Mouse (Mus musculus) MEL (cell line): ENCODE results near the gene Mboat2. TPM values are rescaled to one million over a fixed set of nuclear protein-coding genes. Genes with fewer than 3 reads are reported as not detected.

Experiments
- DNase-seq: peaks from one replicate; pipeline ENCODE4 v3.0.0; 2011; ENCODE audit warnings: low read depth, low spot score
- H3K27ac ChIP-seq: 2 replicates; pipeline ENCODE4 v1.5.1; 2012; ENCODE audit warnings: low read depth, mild to moderate bottlenecking, control low read depth, low read length, moderate library complexity; ENCODE audit not compliant: control insufficient read depth
- H3K27me3 ChIP-seq, 2 experiments: fragments of 150-350 bp in 1 of 2; sonication (generic) in 1 of 2; 2 replicates each; pipeline ENCODE4 v1.6.1; 2012; ENCODE audit warnings: low read length in 2 of 2, mild to moderate bottlenecking in 2 of 2, improper control_type of control experiment in 1 of 2, moderate library complexity in 1 of 2; ENCODE audit not compliant: insufficient read depth in 2 of 2, control insufficient read depth in 1 of 2
- H3K36me3 ChIP-seq, 2 experiments: 2 replicates each; pipeline ENCODE4 v1.6.1; 2012 to 2014; ENCODE audit warnings: low read length in 2 of 2, improper control_type of control experiment in 1 of 2, inconsistent platforms in 1 of 2, mild to moderate bottlenecking in 1 of 2; ENCODE audit not compliant: insufficient read depth in 2 of 2, control insufficient read depth in 1 of 2
- H3K4me1 ChIP-seq, 2 experiments: fragments of 150-350 bp in 1 of 2; sonication (generic) in 1 of 2; 2 replicates each; pipeline ENCODE4 v1.6.1; 2012; ENCODE audit warnings: low read length in 2 of 2, improper control_type of control experiment in 1 of 2, mild to moderate bottlenecking in 1 of 2; ENCODE audit not compliant: insufficient read depth in 2 of 2, control insufficient read depth in 1 of 2
- H3K4me3 ChIP-seq, 2 experiments: fragments of 150-350 bp in 1 of 2; sonication (generic) in 1 of 2; 2 replicates each; pipeline ENCODE4 v1.5.1; 2012; ENCODE audit warnings: low read depth in 2 of 2, low read length in 2 of 2, mild to moderate bottlenecking in 2 of 2, moderate library complexity in 2 of 2, control low read depth in 1 of 2, improper control_type of control experiment in 1 of 2; ENCODE audit not compliant: control insufficient read depth in 1 of 2, insufficient read depth in 1 of 2
- H3K79me2 ChIP-seq: 2 replicates; pipeline ENCODE4 v1.6.1; 2012; ENCODE audit warnings: mild to moderate bottlenecking, low read length, moderate library complexity; ENCODE audit not compliant: control insufficient read depth, poor library complexity, insufficient read depth
- H3K9ac ChIP-seq: 2 replicates; pipeline ENCODE4 v1.6.1; 2012; ENCODE audit warnings: low read depth, mild to moderate bottlenecking, control low read depth, low read length, moderate library complexity; ENCODE audit not compliant: control insufficient read depth, poor library complexity, severe bottlenecking
- H3K9me3 ChIP-seq: fragments of 150-350 bp; sonication (generic); replicated peaks from 2 replicates; pipeline ENCODE4 v1.6.1; 2012; ENCODE audit warnings: mild to moderate bottlenecking, low read length, improper control_type of control experiment, moderate library complexity; ENCODE audit not compliant: insufficient read depth
- ELF1 ChIP-seq: IDR thresholded peaks from 2 replicates; pipeline ENCODE4 v1.6.1; 2014; ENCODE audit warnings: low read depth, mild to moderate bottlenecking, inconsistent platforms, low read length, improper control_type of control experiment, moderate library complexity
- EP300 ChIP-seq, 2 experiments: IDR thresholded peaks; 2 replicates each; pipeline ENCODE4 v1.6.1; 2011; ENCODE audit warnings: improper control_type of control experiment in 2 of 2, low read length in 2 of 2, low read depth in 1 of 2, mild to moderate bottlenecking in 1 of 2
- ETS1 ChIP-seq: IDR thresholded peaks from 2 replicates; pipeline ENCODE4 v1.6.1; 2012; ENCODE audit warnings: low read depth, mild to moderate bottlenecking, inconsistent platforms, low read length, improper control_type of control experiment, moderate library complexity
- GABPA ChIP-seq: IDR thresholded peaks from 2 replicates; pipeline ENCODE4 v1.6.1; 2012; ENCODE audit warnings: low read depth, mild to moderate bottlenecking, inconsistent platforms, low read length, improper control_type of control experiment, moderate library complexity
- GATA1 ChIP-seq: IDR thresholded peaks from 2 replicates; pipeline ENCODE4 v1.6.1; 2011; ENCODE audit warnings: low read depth, low read length, improper control_type of control experiment
- JUND ChIP-seq: IDR thresholded peaks from 2 replicates; pipeline ENCODE4 v1.6.1; 2011; ENCODE audit warnings: low read depth, mild to moderate bottlenecking, improper control_type of control experiment, low read length
- KAT2A ChIP-seq: conservative IDR thresholded peaks from 2 replicates; pipeline ENCODE4 v1.6.1; 2012; ENCODE audit warnings: low read depth, low read length, improper control_type of control experiment, inconsistent platforms
- MAFK ChIP-seq: IDR thresholded peaks from 2 replicates; pipeline ENCODE4 v1.6.1; 2011; ENCODE audit warnings: low read depth, mild to moderate bottlenecking, low read length, improper control_type of control experiment, borderline replicate concordance
- MAZ ChIP-seq: IDR thresholded peaks from 2 replicates; pipeline ENCODE4 v1.6.1; 2012; ENCODE audit warnings: low read depth, mild to moderate bottlenecking, inconsistent platforms, low read length, improper control_type of control experiment
- MEF2A ChIP-seq: IDR thresholded peaks from 2 replicates; pipeline ENCODE4 v1.6.1; 2014; ENCODE audit warnings: low read depth, mild to moderate bottlenecking, inconsistent platforms, low read length, improper control_type of control experiment; ENCODE audit not compliant: poor library complexity, insufficient replicate concordance, severe bottlenecking; ENCODE audit errors: extremely low read depth
- MXI1 ChIP-seq: IDR thresholded peaks from 2 replicates; pipeline ENCODE4 v1.6.1; 2011; ENCODE audit warnings: mild to moderate bottlenecking, low read depth, low read length, improper control_type of control experiment
- MYC ChIP-seq: IDR thresholded peaks from 2 replicates; pipeline ENCODE4 v1.6.1; 2011; ENCODE audit warnings: low read depth, mild to moderate bottlenecking, low read length, improper control_type of control experiment, moderate library complexity
- NELFE ChIP-seq: IDR thresholded peaks from 2 replicates; pipeline ENCODE4 v1.6.1; 2011; ENCODE audit warnings: low read depth, low read length, improper control_type of control experiment
- POLR2AphosphoS2 ChIP-seq: IDR thresholded peaks from 2 replicates; pipeline ENCODE4 v1.6.1; 2011; ENCODE audit warnings: low read length, improper control_type of control experiment
- RAD21 ChIP-seq: IDR thresholded peaks from 2 replicates; pipeline ENCODE4 v1.6.1; 2011; ENCODE audit warnings: mild to moderate bottlenecking, low read depth, low read length, improper control_type of control experiment
- SIN3A ChIP-seq: IDR thresholded peaks from 2 replicates; pipeline ENCODE4 v1.6.1; 2012; ENCODE audit warnings: low read length, improper control_type of control experiment, inconsistent platforms
- UBTF ChIP-seq: IDR thresholded peaks from 2 replicates; pipeline ENCODE4 v1.6.1; 2012; ENCODE audit warnings: low read depth, mild to moderate bottlenecking, inconsistent platforms, low read length, improper control_type of control experiment, moderate library complexity, borderline replicate concordance; ENCODE audit not compliant: insufficient read depth
- USF1 ChIP-seq: IDR thresholded peaks from 2 replicates; pipeline ENCODE4 v1.6.1; 2014; ENCODE audit warnings: low read depth, mild to moderate bottlenecking, inconsistent platforms, low read length, improper control_type of control experiment, moderate library complexity
- USF2 ChIP-seq, 2 experiments: IDR thresholded peaks; 2 replicates each; pipeline ENCODE4 v1.6.1; 2011 to 2012; ENCODE audit warnings: improper control_type of control experiment in 2 of 2, low read length in 2 of 2, borderline replicate concordance in 1 of 2, inconsistent platforms in 1 of 2, low read depth in 1 of 2, mild to moderate bottlenecking in 1 of 2; ENCODE audit not compliant: insufficient read depth in 1 of 2
- ZC3H11A ChIP-seq: IDR thresholded peaks from 2 replicates; pipeline ENCODE4 v1.6.1; 2012; ENCODE audit warnings: low read depth, mild to moderate bottlenecking, inconsistent platforms, low read length, improper control_type of control experiment
- ZKSCAN1 ChIP-seq: IDR thresholded peaks from 2 replicates; pipeline ENCODE4 v1.6.1; 2012; ENCODE audit warnings: low read depth, mild to moderate bottlenecking, inconsistent platforms, low read length, improper control_type of control experiment, moderate library complexity
- ZMIZ1 ChIP-seq: IDR thresholded peaks from 2 replicates; pipeline ENCODE4 v1.6.1; 2012; ENCODE audit warnings: low read depth, mild to moderate bottlenecking, inconsistent platforms, low read length, improper control_type of control experiment, moderate library complexity
- ZNF384 ChIP-seq: IDR thresholded peaks from 2 replicates; pipeline ENCODE4 v1.6.1; 2012; ENCODE audit warnings: low read depth, mild to moderate bottlenecking, inconsistent platforms, low read length, improper control_type of control experiment
- polyA plus RNA-seq, 2 experiments: library from polyadenylated mRNA; stranded (reverse) in 1 of 2; unstranded in 1 of 2; fragments of >175 nt in 1 of 2; fragments of >200 nt in 1 of 2; gene quantifications; 2 replicates each; pipeline versions ENCODE4 v1.2.1 to v1.2.4; 2012; ENCODE audit warnings: low replicate concordance in 2 of 2, low read depth in 1 of 2; ENCODE audit not compliant: insufficient read length in 2 of 2, insufficient read depth in 1 of 2, missing spikeins in 1 of 2
- total RNA-seq: library from RNA; depleted of rRNA; stranded (reverse); fragments of 300-350 nt; gene quantifications from 2 replicates; pipeline ENCODE4 v1.2.3, GENCODE M21; 2012

Mboat2 gene
- total and polyA plus RNA-seq, 3 experiments: 13.5 TPM; not detected in 1

- Histone ChIP-seq H3K27me3 (no peaks in the 10 kb centered on the region), H3K27ac (no peak overlapping the region), H3K79me2 (no peaks in the 10 kb centered on the region), H3K36me3 (no peaks in the 10 kb centered on the region), H3K9me3 (no peaks in the 10 kb centered on the region), H3K4me3 (no peak overlapping the region), H3K4me1 (no peaks in the 10 kb centered on the region), H3K9ac (no peak overlapping the region)
- DNase-seq: no peak
- TF ChIP-seq ZC3H11A: no peak
- TF ChIP-seq UBTF: no peak
- TF ChIP-seq KAT2A: no peak
- no peak for TF ChIP-seq JUND
- TF ChIP-seq MYC: no peak
- TF ChIP-seq RAD21: no peak
- no peak for TF ChIP-seq ZNF384
- no peak for TF ChIP-seq MEF2A
- TF ChIP-seq GABPA: no peak
- TF ChIP-seq SIN3A: no peak
- TF ChIP-seq EP300 (IDR thresholded peaks at IDR 0.05; ENCODE audit: low read depth in 1 of 2, low read length in 2 of 2): no peak
- TF ChIP-seq ETS1: no peak
- no peak for TF ChIP-seq MAZ
- no peak for TF ChIP-seq ZMIZ1
- no peak for TF ChIP-seq USF1
- TF ChIP-seq ZKSCAN1: no peak
Measured at GRCm38 (mm10) chr12:24907894-24908293, 77.2 kb downstream of the Mboat2 start.

GRCm38 (mm10) chr12:24909679-24910078 lies 79.0 kb downstream of the Mboat2 start:
- DNase-seq: no peak
- H3K27ac ChIP-seq: no peak overlapping the region
- no peaks in the 10 kb centered on the region for H3K36me3 ChIP-seq
- no peaks in the 10 kb centered on the region for H3K4me1 ChIP-seq
- H3K27me3 ChIP-seq: no peaks in the 10 kb centered on the region
- H3K4me3 ChIP-seq: no peak overlapping the region
- H3K9ac ChIP-seq: no peak overlapping the region
- H3K79me2 ChIP-seq: no peaks in the 10 kb centered on the region
- H3K9me3 ChIP-seq: no peaks in the 10 kb centered on the region
- TF ChIP-seq ZC3H11A: no peak
- no peak for TF ChIP-seq USF1
- no peak for TF ChIP-seq USF2 (IDR thresholded peaks at IDR 0.05; ENCODE audit: borderline replicate concordance in 1 of 2, insufficient read depth in 1 of 2, low read depth in 1 of 2, low read length in 2 of 2)
- no peak for TF ChIP-seq RAD21
- no peak for TF ChIP-seq ELF1
- TF ChIP-seq NELFE: no peak
- TF ChIP-seq MXI1: no peak
- TF ChIP-seq MAZ: no peak
- no peak for TF ChIP-seq MAFK
- no peak for TF ChIP-seq GATA1
- no peak for TF ChIP-seq MEF2A
- TF ChIP-seq SIN3A: no peak
- no peak for TF ChIP-seq POLR2AphosphoS2
